Mouse (Mus musculus) megakaryocyte, embryonic 14.5 days (primary cell): ENCODE results near the gene Tmem30b.

Experiments
- FLI1 ChIP-seq: IDR thresholded peaks from 2 replicates; pipeline ENCODE4 v1.6.1; 2012; ENCODE audit warnings: low read length, inconsistent platforms, mixed read lengths
- GATA1 ChIP-seq: IDR thresholded peaks from 3 replicates; pipeline ENCODE4 v1.6.1; 2012; ENCODE audit warnings: mixed read lengths, low read length, inconsistent platforms, borderline replicate concordance

- TF ChIP-seq GATA1 (no peak), FLI1 (no peak)
These were observed 31.9 kb upstream of the Tmem30b start for GRCm38 (mm10) chr12:73578141-73578540.
